Mouse (Mus musculus) testis, adult 2 months (tissue): ENCODE data around the gene Ptpn3.

ENCODE experiments used
- CTCF ChIP-seq: fragments of 200-500 bp; IDR thresholded peaks from 2 replicates; pipeline ENCODE4 v1.5.1; 2012; ENCODE audit warnings: low read depth, mild to moderate bottlenecking, inconsistent platforms, low read length, moderate library complexity; ENCODE audit not compliant: control insufficient read depth, insufficient read depth, insufficient replicate concordance
- POLR2A ChIP-seq: fragments of 200-500 bp; IDR thresholded peaks from 2 replicates; pipeline ENCODE4 v1.6.1; 2012; ENCODE audit warnings: low read depth, mild to moderate bottlenecking, inconsistent platforms, low read length, moderate library complexity; ENCODE audit not compliant: control insufficient read depth

DNA sequence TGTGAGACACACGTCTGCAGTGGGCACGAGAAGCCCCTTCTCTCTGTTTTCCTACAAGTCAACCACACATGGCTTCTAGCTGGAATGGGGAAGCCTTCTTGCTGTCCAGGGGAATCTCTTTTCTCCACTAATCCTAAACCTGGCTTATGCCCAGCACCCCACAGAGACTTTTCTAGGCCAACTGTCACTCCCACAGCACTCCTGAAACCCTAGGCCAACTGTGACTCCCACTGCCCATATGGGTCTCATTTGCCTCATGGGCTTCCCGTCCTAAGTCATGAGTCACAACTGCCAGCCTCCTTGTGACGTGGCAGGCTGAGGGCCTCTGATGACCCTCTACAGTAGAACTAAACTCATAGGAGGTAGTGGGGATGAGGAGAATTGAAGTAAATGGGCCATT is 44.9 kb downstream of the Ptpn3 start:
- TF ChIP-seq POLR2A (no peak), CTCF (no peak)
